Mouse (Mus musculus) stomach, postnatal 0 days (tissue): Measurements from ENCODE around the gene Isg15. TPM values are rescaled to one million over a fixed set of nuclear protein-coding genes. Genes with fewer than 3 reads are reported as not detected.

Experiments
- ATAC-seq: fragments of 200-750 bp; cut with Nextera tagmentation; 2 replicates; pipeline ENCODE4 v1.8.0; 2017; ENCODE audit not compliant: low FRiP score, low TSS enrichment
- DNase-seq: peaks from one replicate; pipeline ENCODE4 v3.0.0-alpha.2; 2016; ENCODE audit warnings: low spot score
- H3K27ac ChIP-seq: fragments of 300-500 bp; sonication (generic); replicated peaks from 2 replicates; pipeline ENCODE4 v1.5.1; 2014; ENCODE audit warnings: mild to moderate bottlenecking, control low read depth
- H3K27me3 ChIP-seq: fragments of 300-500 bp; sonication (generic); 2 replicates; pipeline ENCODE4 v1.6.1; 2014; ENCODE audit warnings: low read length; ENCODE audit not compliant: control insufficient read depth, insufficient read depth
- H3K36me3 ChIP-seq: fragments of 300-500 bp; sonication (generic); 2 replicates; pipeline ENCODE4 v1.6.1; 2014; ENCODE audit warnings: low read length, mixed read lengths; ENCODE audit not compliant: control insufficient read depth, insufficient read depth
- H3K4me1 ChIP-seq: fragments of 300-500 bp; sonication (generic); replicated peaks from 2 replicates; pipeline ENCODE4 v1.6.1; 2014; ENCODE audit warnings: antibody characterized with exemption; ENCODE audit not compliant: control insufficient read depth, insufficient read depth
- H3K4me2 ChIP-seq: fragments of 300-500 bp; sonication (generic); replicated peaks from 2 replicates; pipeline ENCODE4 v1.6.1; 2014; ENCODE audit warnings: low read depth, mild to moderate bottlenecking, control low read depth, moderate library complexity
- H3K4me3 ChIP-seq: fragments of 300-500 bp; sonication (generic); 2 replicates; pipeline ENCODE4 v1.5.1; 2014; ENCODE audit warnings: low read depth, low read length, control low read depth
- H3K9ac ChIP-seq: fragments of 300-500 bp; sonication (generic); 2 replicates; pipeline ENCODE4 v1.6.1; 2014; ENCODE audit warnings: mild to moderate bottlenecking, low read length, control low read depth, mixed read lengths
- H3K9me3 ChIP-seq: fragments of 300-500 bp; sonication (generic); 2 replicates; pipeline ENCODE4 v1.6.1; 2016; ENCODE audit warnings: low read length; ENCODE audit not compliant: control insufficient read depth
- CTCF ChIP-seq: IDR thresholded peaks from 2 replicates; pipeline ENCODE4 v1.5.1; 2016; ENCODE audit warnings: antibody characterized with exemption, low read depth, mild to moderate bottlenecking, moderate library complexity
- EP300 ChIP-seq: optimal IDR thresholded peaks from 2 replicates; pipeline ENCODE3; 2016; ENCODE audit warnings: antibody characterized with exemption
- WGBS: fragments of 180-500 bp; shearing (Covaris S2); extraction: QIAGEN DNeasy Blood & Tissue Kit; methylation state at CpG from one replicate; pipeline ENCODE4 v1.1.7; 2014; 5-methylcytosine and 5-hydroxymethylcytosine counted together
- polyA plus RNA-seq: library from polyadenylated mRNA; unstranded; fragments of >200 nt; fragmentation: Nextera tagmentation; extraction: Ambion mirVana; gene quantifications from 2 replicates; pipeline ENCODE4 v1.2.1, GENCODE M21; 2015

Gene Isg15
- polyA plus RNA-seq, 1 experiment from 2014 or later: 4.1 TPM

DNA sequence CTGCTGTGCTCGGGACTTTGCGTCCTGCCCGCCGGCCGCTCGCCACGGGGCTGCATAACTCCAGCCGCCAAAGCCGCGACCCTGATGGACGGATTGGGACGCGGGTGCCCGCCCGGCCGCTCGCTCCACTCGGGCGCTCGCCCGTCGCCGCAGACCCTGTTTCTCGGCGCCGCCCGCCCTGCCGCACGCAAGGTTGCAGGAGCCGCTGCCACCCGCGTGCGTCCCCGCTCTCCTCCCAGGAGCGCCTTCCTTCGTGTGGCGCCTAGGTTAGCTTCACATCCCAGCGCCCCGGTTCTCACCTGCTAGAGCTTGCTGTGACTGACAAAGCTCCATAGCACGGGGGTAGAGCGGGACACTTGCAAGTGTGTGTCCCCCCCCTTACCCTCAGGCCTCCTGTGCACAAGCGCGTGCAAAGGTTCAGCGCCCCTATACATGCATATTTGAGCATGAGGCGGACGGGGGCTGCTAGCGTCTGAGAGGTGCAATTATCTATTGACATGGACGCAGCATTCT lies 34.1 kb upstream of the Isg15 start, which contains the start of gene Plekhn1:
Gene Plekhn1, minus strand, starts transcription at position 157 of the 513 bp plus-strand sequence.
- Histone ChIP-seq H3K27ac (peak within 1 kb of the TSS; percentile 93), H3K27me3 (no peaks in the 10 kb centered on the region), H3K4me2 (peak within 1 kb of the TSS; percentile 96), H3K4me1 (no peaks in the 10 kb centered on the region; the same call in 1 of the 2 replicates), H3K9ac (peak within 1 kb of the TSS; percentile 67), H3K9me3 (no peaks in the 10 kb centered on the region), H3K4me3 (peak within 1 kb of the TSS; percentile 87), H3K36me3 (peaks cover 18% of the 10 kb centered on the region)
- under 1% methylated on average over 39 of the region's 48 CpGs for WGBS
- DNase-seq (peak; percentile 82), ATAC-seq (peak; percentile 21)
- peak; percentile 1; the same call in 1 of the 2 replicates for TF ChIP-seq CTCF
- TF ChIP-seq EP300: no peak

DNA sequence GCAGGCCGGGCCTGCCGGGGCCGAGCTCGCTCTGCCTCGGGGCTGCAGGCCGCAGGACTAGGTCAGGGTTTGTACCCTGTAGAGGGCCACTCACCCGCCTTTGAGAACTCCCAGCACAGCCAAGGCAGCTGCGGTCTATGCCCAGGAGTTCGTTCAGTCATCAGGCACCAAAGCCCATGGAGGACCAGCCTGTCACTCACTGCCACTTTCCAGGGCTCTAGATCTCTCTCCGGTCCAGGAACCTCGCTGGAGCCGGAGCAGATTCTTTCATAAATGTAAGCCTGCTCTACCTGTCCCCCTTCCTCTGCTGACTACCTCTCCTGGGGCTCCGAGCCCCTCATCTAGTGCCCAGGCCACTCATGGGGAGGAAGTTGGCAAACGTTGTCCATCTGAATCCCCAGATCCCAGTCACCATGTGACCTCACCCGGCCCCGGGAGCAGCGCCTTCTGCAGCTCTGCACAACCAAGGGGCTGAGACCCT lies 33.4 kb upstream of the Isg15 start:
- no peak for ATAC-seq

DNA sequence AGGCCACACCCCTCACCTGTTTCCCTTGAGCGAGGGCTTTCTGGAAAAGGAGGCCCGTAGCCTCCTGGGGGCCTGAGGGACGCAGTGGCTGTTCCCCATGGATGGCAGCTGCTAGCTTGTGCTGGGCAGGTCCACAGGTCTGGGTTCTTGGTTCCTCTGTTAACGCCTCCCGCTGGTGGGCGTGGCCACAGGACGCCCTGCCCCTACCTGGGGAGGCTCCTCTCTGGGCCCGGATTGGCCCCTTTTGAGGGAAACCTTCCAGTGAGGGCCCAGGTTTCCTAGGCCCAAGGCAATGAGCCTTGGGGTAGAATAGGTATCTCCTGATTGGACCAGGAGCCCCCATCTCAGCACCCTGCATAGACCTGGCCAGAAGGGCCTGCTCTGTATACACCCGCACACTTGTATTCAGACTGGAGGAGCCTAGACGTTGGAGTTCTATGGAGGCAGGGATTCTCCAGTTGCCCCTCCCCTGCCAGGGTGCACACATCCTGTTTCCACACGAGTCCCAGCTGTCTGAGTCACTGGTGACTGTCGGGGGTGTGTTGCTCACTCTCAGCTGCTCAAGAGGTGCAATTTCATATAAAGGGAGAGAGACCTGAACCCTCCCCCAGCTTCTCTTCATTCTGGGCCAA lies 27.9 kb upstream of the Isg15 start:
- Histone ChIP-seq H3K36me3 (peaks cover 14% of the 10 kb centered on the region), H3K9me3 (no peaks in the 10 kb centered on the region), H3K27ac (peak overlapping the region; percentile 81), H3K4me1 (peaks cover 4% of the 10 kb centered on the region), H3K27me3 (no peaks in the 10 kb centered on the region), H3K4me2 (peak overlapping the region; percentile 51), H3K4me3 (peak overlapping the region; percentile 36), H3K9ac (peak overlapping the region; percentile 53)
- no peak for TF ChIP-seq CTCF
- no peak for TF ChIP-seq EP300
- DNase-seq (peak; percentile 70), ATAC-seq (peak; percentile 69)
- 22% methylated on average over 12 of the region's 12 CpGs for WGBS

More for the DNA sequence above, 33.4 kb upstream of the Isg15 start:
- Histone ChIP-seq H3K9ac (peak overlapping the region; percentile 67), H3K4me3 (peak overlapping the region; percentile 65), H3K9me3 (no peaks in the 10 kb centered on the region), H3K27ac (peak overlapping the region; percentile 49; the same call in 1 of the 2 replicates), H3K4me2 (peak overlapping the region; percentile 96), H3K4me1 (no peaks in the 10 kb centered on the region; the same call in 1 of the 2 replicates), H3K36me3 (peaks cover 16% of the 10 kb centered on the region), H3K27me3 (no peaks in the 10 kb centered on the region)
- peak; percentile 36 for DNase-seq
- TF ChIP-seq EP300 (no peak), CTCF (no peak)
- WGBS: 7% methylated on average over 17 of the region's 17 CpGs

DNA sequence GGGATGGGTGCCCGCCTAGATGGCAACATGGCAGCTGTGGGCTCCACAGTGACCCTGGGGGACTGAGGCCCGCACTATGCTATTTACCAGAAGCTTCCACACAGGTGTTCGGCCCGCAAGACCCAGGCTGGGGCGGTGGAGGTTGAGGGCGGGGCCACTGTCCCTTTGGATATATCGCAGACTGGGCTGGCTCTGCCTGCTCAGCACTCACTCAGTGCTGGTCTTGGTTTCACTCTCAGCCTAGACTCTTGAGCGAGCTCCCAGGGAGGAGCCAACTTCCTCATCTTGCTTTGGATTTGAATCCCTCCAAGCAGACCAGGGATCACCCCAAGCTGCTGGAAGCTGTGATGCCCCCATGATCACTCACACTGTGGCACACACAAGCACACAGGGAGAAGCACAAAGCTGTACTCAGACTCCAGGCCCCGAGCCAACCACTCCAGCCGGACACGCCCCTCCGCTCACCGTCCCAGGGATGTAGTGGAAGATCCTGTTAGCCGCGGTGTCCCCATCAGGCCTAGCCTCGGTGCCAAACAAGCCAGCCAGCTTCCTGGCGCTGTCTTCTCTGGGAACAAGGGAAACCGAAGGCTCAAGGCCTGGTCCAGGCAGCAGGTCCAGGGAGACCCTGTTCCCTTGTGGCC lies 27.3 kb upstream of the Isg15 start:
- H3K4me3 ChIP-seq: peak overlapping the region; percentile 36
- peaks cover 4% of the 10 kb centered on the region for H3K4me1 ChIP-seq
- peak; percentile 43 for ATAC-seq
- WGBS: 26% methylated on average over 18 of the region's 18 CpGs
- DNase-seq: peak; percentile 57
- peaks cover 11% of the 10 kb centered on the region for H3K36me3 ChIP-seq
- TF ChIP-seq CTCF: no peak
- no peak for TF ChIP-seq EP300
- no peaks in the 10 kb centered on the region for H3K27me3 ChIP-seq
- H3K27ac ChIP-seq: peak overlapping the region; percentile 81
- peak overlapping the region; percentile 51 for H3K4me2 ChIP-seq
- peak overlapping the region; percentile 53 for H3K9ac ChIP-seq
- no peaks in the 10 kb centered on the region for H3K9me3 ChIP-seq

DNA sequence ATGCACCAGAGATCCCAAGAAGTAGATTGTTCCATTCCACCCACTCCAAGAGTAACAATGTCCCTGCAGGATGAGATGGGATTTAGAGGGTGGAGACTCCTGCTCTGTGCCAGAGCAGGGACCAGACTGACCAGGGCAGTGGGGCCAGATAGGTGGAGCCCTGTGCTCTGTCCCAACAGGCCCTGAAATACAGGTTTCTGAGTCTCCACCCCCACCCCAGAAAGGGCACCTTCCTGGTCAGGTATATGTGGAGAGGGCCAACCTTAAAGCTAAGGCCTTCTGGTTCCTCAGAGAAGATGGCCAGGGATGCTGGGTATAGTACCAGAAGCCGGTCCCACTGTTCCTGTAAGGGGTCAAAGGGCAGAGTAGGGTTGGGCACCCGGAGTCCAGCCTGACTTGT lies 23.7 kb upstream of the Isg15 start:
- H3K27ac ChIP-seq: no peak overlapping the region
- ATAC-seq (no peak), DNase-seq (no peak)
- TF ChIP-seq EP300 (no peak), CTCF (no peak)
- H3K4me3 ChIP-seq: no peak overlapping the region
- WGBS: 76% methylated on average over 2 of the region's 2 CpGs
- no peaks in the 10 kb centered on the region for H3K36me3 ChIP-seq
- no peak overlapping the region for H3K4me2 ChIP-seq
- H3K27me3 ChIP-seq: no peaks in the 10 kb centered on the region
- no peaks in the 10 kb centered on the region for H3K9me3 ChIP-seq
- no peak overlapping the region for H3K9ac ChIP-seq
- peaks cover 4% of the 10 kb centered on the region for H3K4me1 ChIP-seq
